Mouse (Mus musculus) neural tube, embryonic 14.5 days (tissue): ENCODE results near the gene Mgl2. TPM values are rescaled to one million over a fixed set of nuclear protein-coding genes. Genes with fewer than 3 reads are reported as not detected.
"Not testable (repeated sequence)": the region's sequence is repeated elsewhere in the genome, so short reads cannot be mapped to it uniquely, and the experiment has no call there.

ENCODE experiments used
- ATAC-seq: fragments of 200-750 bp; cut with Nextera tagmentation; 2 replicates; pipeline ENCODE4 v1.8.0; 2017; ENCODE audit warnings: low read depth, mild to moderate bottlenecking, moderate TSS enrichment, moderate library complexity
- H3K27ac ChIP-seq: fragments of 300-500 bp; sonication (generic); 2 replicates; pipeline ENCODE4 v1.5.1; 2014; ENCODE audit warnings: low read depth, mild to moderate bottlenecking, control low read depth, low read length, moderate library complexity, mixed read lengths
- H3K27me3 ChIP-seq: fragments of 300-500 bp; sonication (generic); 2 replicates; pipeline ENCODE4 v1.6.1; 2014; ENCODE audit warnings: low read length; ENCODE audit not compliant: control insufficient read depth, insufficient read depth
- H3K36me3 ChIP-seq: fragments of 300-500 bp; sonication (generic); 2 replicates; pipeline ENCODE4 v1.6.1; 2014; ENCODE audit warnings: low read length, mixed read lengths; ENCODE audit not compliant: control insufficient read depth, insufficient read depth
- H3K4me1 ChIP-seq: fragments of 300-500 bp; sonication (generic); 2 replicates; pipeline ENCODE4 v1.6.1; 2014; ENCODE audit warnings: low read length; ENCODE audit not compliant: control insufficient read depth, insufficient read depth
- H3K4me2 ChIP-seq: fragments of 300-500 bp; sonication (generic); 2 replicates; pipeline ENCODE4 v1.6.1; 2014; ENCODE audit warnings: mild to moderate bottlenecking, low read depth, low read length, control low read depth
- H3K4me3 ChIP-seq: fragments of 300-500 bp; sonication (generic); 2 replicates; pipeline ENCODE4 v1.5.1; 2014; ENCODE audit warnings: low read depth, low read length, control low read depth, mixed read lengths
- H3K9ac ChIP-seq: fragments of 300-500 bp; sonication (generic); replicated peaks from 2 replicates; pipeline ENCODE4 v1.6.1; 2014; ENCODE audit warnings: low read depth, mild to moderate bottlenecking, control low read depth, low read length, mixed read lengths
- H3K9me3 ChIP-seq: fragments of 300-500 bp; sonication (generic); 2 replicates; pipeline ENCODE4 v1.6.1; 2016; ENCODE audit warnings: low read length; ENCODE audit not compliant: control insufficient read depth
- WGBS: fragments of 180-500 bp; shearing (Covaris S2); extraction: QIAGEN DNeasy Blood & Tissue Kit; methylation state at CpG from one replicate; pipeline ENCODE4 v1.1.7; 2014; 5-methylcytosine and 5-hydroxymethylcytosine counted together
- polyA plus RNA-seq: library from polyadenylated mRNA; unstranded; fragments of >200 nt; fragmentation: Nextera tagmentation; extraction: Ambion mirVana; gene quantifications from 2 replicates; pipeline ENCODE4 v1.2.1, GENCODE M21; 2014

Gene Mgl2
- polyA plus RNA-seq, 1 experiment from 2014 or later: 0.20 TPM

GRCm38 (mm10) chr11:70107085-70107484 lies 23.0 kb upstream of the Mgl2 start:
- Histone ChIP-seq H3K36me3 (no peaks in the 10 kb centered on the region), H3K27ac (no peak overlapping the region), H3K9ac (no peak overlapping the region), H3K27me3 (no peaks in the 10 kb centered on the region), H3K4me3 (no peak overlapping the region), H3K9me3 (no peaks in the 10 kb centered on the region), H3K4me2 (no peak overlapping the region), H3K4me1 (no peaks in the 10 kb centered on the region)
- no peak for ATAC-seq
- WGBS: 75% methylated on average over 8 of the region's 8 CpGs

DNA sequence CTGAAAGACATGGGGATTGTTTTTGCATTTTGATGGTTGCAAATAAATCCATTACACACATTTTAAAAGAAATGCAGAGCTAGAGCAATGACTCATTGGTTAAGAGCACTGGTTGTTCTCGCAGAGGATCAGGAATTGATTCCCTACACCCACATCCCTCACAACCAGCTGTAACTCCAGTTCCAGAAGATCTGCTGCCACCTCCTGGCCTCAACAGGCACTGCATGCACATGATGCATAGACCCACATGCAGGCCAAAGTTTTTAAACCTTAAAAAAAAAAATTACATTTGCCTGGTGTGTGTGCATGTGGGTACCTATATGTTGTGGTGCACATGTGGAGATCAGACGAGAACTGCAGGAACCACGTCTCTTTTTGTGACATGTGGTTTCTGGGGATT lies 20.0 kb upstream of the Mgl2 start:
- no peak overlapping the region for H3K4me2 ChIP-seq
- ATAC-seq: no peak
- no peaks in the 10 kb centered on the region for H3K36me3 ChIP-seq
- no peak overlapping the region for H3K9ac ChIP-seq
- H3K4me3 ChIP-seq: no peak overlapping the region
- no peak overlapping the region for H3K27ac ChIP-seq
- no peaks in the 10 kb centered on the region for H3K9me3 ChIP-seq
- WGBS: 74% methylated on average over 3 of the region's 3 CpGs
- no peaks in the 10 kb centered on the region for H3K4me1 ChIP-seq
- no peaks in the 10 kb centered on the region for H3K27me3 ChIP-seq

GRCm38 (mm10) chr11:70114562-70114961 lies 15.6 kb upstream of the Mgl2 start:
- Histone ChIP-seq H3K27ac (no peak overlapping the region), H3K9me3 (no peaks in the 10 kb centered on the region), H3K36me3 (no peaks in the 10 kb centered on the region), H3K9ac (no peak overlapping the region), H3K4me3 (no peak overlapping the region), H3K4me2 (no peak overlapping the region), H3K27me3 (no peaks in the 10 kb centered on the region), H3K4me1 (no peaks in the 10 kb centered on the region)
- ATAC-seq: no peak
- 59% methylated on average over 4 of the region's 4 CpGs for WGBS

DNA sequence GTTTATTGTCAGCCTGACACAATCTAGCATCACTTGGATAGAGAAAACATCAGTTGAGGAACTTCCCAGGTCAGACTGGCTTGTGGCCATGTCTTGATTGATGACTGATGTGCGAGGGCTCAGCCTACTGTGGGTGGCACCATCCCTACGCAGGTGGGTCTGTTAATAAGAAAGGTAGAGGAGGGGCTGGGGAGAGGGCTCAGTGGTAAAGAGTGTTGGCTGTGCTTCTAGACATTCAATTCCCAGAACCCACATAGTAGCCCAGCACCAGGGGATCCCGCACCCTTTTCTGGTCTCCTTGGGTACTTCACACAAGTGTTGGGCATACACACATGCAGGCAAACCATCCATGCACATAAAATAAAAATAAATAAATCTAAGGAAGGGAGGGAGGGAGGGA lies 14.2 kb upstream of the Mgl2 start:
- Histone ChIP-seq H3K27ac (no peak overlapping the region), H3K4me3 (no peak overlapping the region), H3K27me3 (no peaks in the 10 kb centered on the region), H3K36me3 (no peaks in the 10 kb centered on the region), H3K4me2 (no peak overlapping the region), H3K4me1 (no peaks in the 10 kb centered on the region), H3K9ac (no peak overlapping the region), H3K9me3 (no peaks in the 10 kb centered on the region)
- WGBS: 91% methylated on average over 3 of the region's 3 CpGs
- no peak for ATAC-seq

DNA sequence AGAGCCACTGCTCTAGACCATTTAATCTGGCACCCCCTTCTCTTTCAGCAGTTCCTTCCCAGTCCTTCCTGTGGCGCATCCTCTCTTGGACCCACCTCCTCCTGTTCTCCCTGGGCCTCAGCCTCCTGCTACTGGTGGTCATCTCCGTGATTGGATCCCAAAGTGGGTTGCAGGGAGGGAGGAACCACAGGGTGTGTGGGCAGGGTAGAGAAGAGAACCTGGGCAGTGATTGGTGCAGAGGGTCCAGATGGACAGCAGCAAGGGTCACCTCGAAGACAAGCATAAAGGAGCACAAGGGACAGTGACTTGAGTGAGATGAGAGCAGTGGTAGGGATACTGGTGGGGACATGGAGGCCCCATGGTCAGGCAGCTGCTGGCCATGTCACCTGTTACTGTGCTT lies 4.9 kb downstream of the Mgl2 start:
- 78% methylated on average over 3 of the region's 3 CpGs for WGBS
- ATAC-seq, H3K4me1 ChIP-seq, H3K4me3 ChIP-seq, H3K9ac ChIP-seq, H3K36me3 ChIP-seq, H3K27ac ChIP-seq, H3K27me3 ChIP-seq, H3K9me3 ChIP-seq, H3K4me2 ChIP-seq: not testable (repeated sequence)

DNA sequence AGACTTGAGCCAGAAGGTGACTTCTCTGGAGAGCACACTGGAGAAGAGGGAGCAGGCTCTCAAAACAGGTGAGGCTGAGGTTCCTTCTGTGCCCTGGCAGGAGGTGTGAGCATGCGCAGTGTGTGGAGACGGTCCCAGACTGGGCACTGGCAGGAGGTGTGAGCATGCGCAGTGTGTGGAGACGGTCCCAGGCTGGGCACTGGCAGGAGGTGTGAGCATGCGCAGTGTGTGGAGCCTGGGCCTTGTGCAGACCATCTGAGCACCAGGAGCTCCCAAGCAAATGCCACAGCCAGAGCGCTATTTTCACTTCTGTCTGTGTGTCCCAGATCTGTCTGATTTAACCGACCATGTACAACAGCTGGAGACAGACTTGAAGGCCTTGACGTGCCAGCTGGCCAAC lies 5.8 kb downstream of the Mgl2 start:
- WGBS: 92% methylated on average over 8 of the region's 8 CpGs
- H3K27ac ChIP-seq, H3K4me2 ChIP-seq, H3K36me3 ChIP-seq, H3K27me3 ChIP-seq, ATAC-seq, H3K9ac ChIP-seq, H3K4me3 ChIP-seq, H3K9me3 ChIP-seq, H3K4me1 ChIP-seq: not testable (repeated sequence)

- no peak overlapping the region for H3K9ac ChIP-seq
- H3K4me3 ChIP-seq: no peak overlapping the region
- no peaks in the 10 kb centered on the region for H3K4me1 ChIP-seq
- no peak overlapping the region for H3K4me2 ChIP-seq
- H3K27me3 ChIP-seq: no peaks in the 10 kb centered on the region
- WGBS: 91% methylated on average over 10 of the region's 10 CpGs
- H3K9me3 ChIP-seq: no peaks in the 10 kb centered on the region
- ATAC-seq: no peak
- H3K36me3 ChIP-seq: no peaks in the 10 kb centered on the region
- H3K27ac ChIP-seq: no peak overlapping the region
Observed at GRCm38 (mm10) chr11:70139171-70139570, 9.0 kb downstream of the Mgl2 start.

DNA sequence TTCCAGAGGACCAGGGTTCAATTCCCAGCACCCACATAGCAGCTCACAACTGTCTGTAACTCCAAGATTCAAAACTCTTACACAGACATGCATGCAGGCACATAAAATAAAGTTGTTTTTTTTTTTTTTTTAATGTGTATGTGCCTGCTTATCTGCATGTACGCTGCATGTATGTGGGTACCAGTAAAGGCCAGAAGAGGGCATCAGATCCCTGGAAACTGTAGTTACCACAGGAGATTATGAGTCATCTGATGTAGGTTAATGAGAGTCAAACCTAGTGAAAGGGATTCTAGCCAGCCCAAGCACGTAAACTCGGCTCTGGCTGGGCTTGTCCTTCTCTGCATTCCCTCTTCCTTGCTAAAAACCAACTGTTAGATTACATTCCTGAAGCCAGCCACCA lies 20.9 kb downstream of the Mgl2 start:
- no peak overlapping the region for H3K4me3 ChIP-seq
- 63% methylated on average over 3 of the region's 3 CpGs for WGBS
- no peak for ATAC-seq

GRCm38 (mm10) chr11:70155897-70156296 lies 25.8 kb downstream of the Mgl2 start, which contains the start of gene Clec10a:
TSS of gene Clec10a (plus strand) at chr11:70156197.
- ATAC-seq, H3K4me2 ChIP-seq, H3K9ac ChIP-seq, H3K9me3 ChIP-seq, H3K36me3 ChIP-seq, H3K4me1 ChIP-seq, H3K27ac ChIP-seq, H3K4me3 ChIP-seq, H3K27me3 ChIP-seq: not testable (repeated sequence)
- WGBS: no CpG with 5 or more reads among the region's 5 CpGs

More for the DNA sequence above, 20.9 kb downstream of the Mgl2 start:
- Histone ChIP-seq H3K36me3 (no peaks in the 10 kb centered on the region), H3K27ac (no peak overlapping the region), H3K9me3 (no peaks in the 10 kb centered on the region), H3K9ac (no peak overlapping the region), H3K27me3 (no peaks in the 10 kb centered on the region), H3K4me1 (no peaks in the 10 kb centered on the region), H3K4me2 (no peak overlapping the region)

- H3K27ac ChIP-seq: no peak overlapping the region
- H3K9ac ChIP-seq: no peak overlapping the region
- no peak overlapping the region for H3K4me3 ChIP-seq
- no peaks in the 10 kb centered on the region for H3K36me3 ChIP-seq
- H3K9me3 ChIP-seq: no peaks in the 10 kb centered on the region
- no peaks in the 10 kb centered on the region for H3K4me1 ChIP-seq
- H3K27me3 ChIP-seq: no peaks in the 10 kb centered on the region
- no peak for ATAC-seq
- H3K4me2 ChIP-seq: no peak overlapping the region
- WGBS: 73% methylated on average over 3 of the region's 3 CpGs
Observed at GRCm38 (mm10) chr11:70162336-70162735, 32.2 kb downstream of the Mgl2 start.
